Mouse (Mus musculus) embryo, embryonic 11 days (tissue): ENCODE measurements around the gene B430306N03Rik.
"Not testable (repeated sequence)": the region's sequence is repeated elsewhere in the genome, so short reads cannot be mapped to it uniquely, and the experiment has no call there.

ENCODE experiments used
- DNase-seq: peaks from one replicate; pipeline ENCODE4 v3.0.0-alpha.2; 2015

The B430306N03Rik gene

DNA sequence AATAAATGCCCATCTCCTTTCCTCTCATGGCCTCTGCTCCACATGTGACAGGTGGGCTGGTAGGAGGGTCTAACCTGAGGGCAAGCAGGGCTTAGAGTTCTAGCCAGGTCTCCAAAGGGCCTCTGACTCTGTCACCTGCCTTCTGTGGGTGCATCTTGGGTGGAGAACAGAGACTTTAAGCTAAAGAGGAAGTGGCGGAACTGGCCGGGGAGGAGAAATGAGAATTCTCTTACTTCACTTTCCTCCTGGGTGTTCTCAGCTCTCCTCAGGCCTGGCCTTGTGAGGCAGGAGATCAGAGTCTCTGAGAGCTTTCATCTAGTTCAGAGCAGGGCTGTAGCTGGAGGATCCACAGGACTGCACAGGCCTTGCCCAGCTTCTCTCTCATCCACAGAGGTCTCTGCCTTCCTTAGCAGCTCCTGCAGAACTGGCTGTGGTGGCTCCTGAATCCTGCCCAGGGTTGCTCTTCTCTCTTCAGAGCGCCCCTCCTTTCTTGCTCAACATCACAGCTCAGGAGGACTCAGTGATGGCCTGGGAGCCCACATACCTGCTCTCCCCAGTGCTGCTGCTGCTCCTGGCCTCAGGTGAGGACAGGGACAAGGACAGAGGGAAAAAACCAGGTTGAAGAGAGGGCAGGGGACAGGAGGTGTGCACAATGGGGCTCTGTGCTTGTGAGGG is at the start of gene B430306N03Rik:
B430306N03Rik (plus strand) TSS at position 237 of the 675 bp plus-strand sequence.
- not testable (repeated sequence) for DNase-seq

DNA sequence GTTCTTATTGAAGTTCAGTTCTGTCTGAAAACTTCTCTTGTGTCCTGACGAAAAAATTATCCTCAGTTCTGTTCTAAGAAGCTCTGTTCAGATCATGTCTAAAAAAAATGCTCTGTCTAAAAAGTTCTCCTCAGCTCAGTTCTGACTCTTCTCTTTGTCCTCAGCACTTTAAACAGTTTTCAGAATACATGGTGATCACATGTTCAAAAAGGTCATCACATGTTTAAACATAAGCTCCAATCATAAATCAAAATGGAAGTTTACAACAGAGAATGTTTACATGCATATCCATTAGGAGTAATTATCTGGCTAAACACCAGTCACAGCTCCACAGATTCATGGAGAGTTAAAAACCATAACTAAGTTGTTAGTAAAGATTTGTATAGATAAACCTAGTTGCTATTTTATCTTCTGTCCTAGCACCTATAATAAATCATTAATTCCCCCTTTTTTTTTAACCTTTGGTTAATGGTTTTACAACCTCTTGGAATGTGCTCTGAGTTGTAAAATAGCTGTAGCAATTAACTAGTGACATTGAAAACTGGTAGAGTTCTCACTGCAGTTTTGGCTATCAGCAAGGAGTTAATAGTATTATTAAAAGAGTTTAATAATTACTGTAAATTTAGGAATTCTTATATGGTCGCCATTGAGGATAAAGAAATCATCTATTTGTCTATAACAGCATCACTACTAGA is 49.2 kb upstream of the B430306N03Rik start:
- no peak for DNase-seq

DNA sequence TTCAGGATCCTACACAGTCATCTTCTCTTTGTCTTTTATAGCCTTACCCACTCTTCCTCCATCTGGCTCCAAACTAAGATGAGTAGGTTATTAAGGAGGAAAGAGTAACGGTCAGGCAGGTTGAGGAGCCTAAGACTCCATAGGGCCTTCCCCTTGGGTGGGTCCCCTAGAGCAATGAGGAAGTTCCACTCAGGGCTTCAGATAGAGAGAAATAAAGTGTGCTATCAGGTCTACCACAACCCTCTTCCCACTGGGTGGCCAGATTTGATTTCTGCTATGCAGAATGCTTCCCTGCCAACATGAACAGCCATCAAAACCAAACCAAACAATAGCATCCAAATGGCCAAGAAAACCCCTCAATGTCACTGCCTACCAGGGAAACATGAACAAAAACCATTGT is 48.4 kb upstream of the B430306N03Rik start:
- no peak for DNase-seq

DNA sequence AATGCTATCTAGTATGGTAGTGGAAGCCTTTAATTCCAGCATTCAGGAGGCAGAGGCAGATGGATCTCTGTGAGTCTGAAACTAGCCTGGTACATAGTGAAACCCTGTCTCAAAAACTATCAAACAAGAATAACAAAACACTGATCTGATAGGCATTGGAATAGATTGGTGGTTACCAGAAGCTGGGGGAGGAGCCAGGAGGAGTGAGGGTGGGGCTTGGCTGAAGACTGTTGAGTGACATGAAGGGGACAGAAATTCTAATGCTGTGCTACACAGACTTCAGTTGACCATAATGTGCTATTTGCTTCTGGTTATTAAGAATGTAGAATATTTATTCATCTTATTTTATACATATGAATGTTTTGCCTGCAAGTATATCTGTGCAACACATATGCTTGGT is 47.7 kb upstream of the B430306N03Rik start:
- no peak for DNase-seq

DNA sequence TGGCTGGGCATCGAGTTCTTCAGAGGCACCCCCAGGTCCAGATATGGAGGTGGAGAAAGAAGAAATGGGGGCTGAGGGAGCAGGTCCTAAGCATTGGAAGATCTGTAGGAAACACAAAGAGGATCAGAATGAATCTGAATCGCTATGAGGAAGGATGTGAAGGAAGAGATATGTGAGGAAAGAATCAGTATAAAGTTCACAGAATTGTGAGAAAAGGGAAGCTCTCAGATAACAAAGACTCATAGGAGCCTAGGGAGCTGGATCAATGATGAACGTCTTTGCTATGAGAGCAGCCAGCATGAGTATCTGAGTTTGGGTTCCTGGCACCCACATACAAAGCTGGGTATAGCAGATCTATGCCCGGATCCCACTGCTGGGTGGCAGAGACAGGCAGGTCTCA is 46.1 kb upstream of the B430306N03Rik start:
- no peak for DNase-seq

- no peak for DNase-seq
Measured at GRCm38 (mm10) chr17:48272158-48272557, 43.8 kb upstream of the B430306N03Rik start.

DNA sequence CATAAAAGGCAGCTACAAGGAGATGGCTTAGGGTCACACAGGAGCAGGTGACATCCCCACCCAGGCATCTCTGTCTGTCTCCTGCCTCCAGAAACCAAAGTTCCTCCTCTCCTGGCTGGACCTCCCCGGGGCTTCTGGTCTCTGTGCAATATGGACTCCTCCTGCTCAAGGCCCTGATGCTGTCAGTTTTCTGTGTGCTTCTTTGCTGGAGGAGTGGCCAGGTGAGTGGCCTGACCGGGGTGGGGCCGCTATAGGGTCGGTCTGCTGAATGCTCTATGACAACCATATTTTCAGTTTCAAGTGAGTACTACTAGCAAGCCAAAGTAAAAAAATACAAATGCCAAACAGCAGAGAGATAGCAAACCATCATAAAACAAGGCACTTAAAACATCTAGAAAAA is 43.3 kb upstream of the B430306N03Rik start:
- no peak for DNase-seq

- DNase-seq = no peak
Measured at GRCm38 (mm10) chr17:48274098-48274497, 41.8 kb upstream of the B430306N03Rik start.

DNA sequence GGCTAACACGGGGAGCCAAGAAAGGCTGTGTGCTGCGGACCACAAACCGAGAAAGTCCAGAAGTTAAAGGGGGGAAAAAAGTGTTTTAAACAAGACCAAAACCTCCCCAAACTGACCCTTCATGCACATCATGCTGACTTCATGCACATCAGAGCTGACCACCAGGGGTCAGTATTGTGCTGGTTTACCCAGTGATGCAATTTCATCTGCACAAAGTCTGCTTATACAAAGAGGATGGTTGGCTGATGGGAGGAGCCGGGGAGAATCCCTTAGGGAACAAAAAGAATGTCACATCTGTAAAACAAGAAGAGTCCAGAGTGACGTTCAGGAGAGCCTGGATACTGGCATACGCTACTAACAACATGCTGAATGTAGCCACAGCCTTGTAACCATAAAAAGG is 41.1 kb upstream of the B430306N03Rik start:
- peak; percentile 88 for DNase-seq

GRCm38 (mm10) chr17:48275736-48276135 is 40.2 kb upstream of the B430306N03Rik start:
- no peak for DNase-seq

GRCm38 (mm10) chr17:48278381-48278780 is 37.6 kb upstream of the B430306N03Rik start:
- DNase-seq = no peak

GRCm38 (mm10) chr17:48279002-48279401 is 36.9 kb upstream of the B430306N03Rik start:
- DNase-seq = no peak

DNA sequence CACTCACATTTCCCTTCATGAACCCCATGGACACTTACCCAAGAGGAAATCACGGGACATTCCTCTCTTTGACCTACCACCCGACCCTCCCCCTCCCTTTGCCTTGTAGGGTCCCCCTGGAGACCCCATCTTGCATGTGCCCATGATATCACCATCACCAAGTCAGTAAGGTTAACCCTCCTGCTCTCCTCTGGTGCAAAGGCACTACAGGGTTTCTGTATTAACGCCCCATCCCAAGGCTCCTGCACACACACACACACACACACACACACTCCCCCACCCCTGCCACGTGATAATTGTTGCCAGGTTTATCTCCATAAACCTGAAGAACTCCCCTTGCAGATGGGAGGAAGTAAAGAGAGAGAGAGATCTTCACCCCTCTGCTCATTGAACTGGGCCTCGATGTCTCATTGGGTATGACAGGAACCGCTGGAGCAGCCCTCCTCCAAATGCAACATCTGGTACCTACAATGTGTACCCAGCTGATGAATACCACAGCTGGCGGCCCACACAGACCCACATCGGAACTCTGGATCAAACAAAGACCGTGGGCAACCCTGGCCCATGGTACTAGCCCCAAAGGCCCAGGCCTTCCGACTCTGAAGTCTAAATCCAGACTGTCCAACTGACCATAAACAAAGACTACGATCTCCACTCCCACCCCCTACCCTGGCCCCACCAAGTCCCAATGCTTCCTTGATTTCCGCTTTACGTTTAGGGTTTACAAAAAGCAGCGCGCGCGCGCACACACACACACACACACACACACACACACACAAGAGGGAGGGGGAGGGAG is 34.8 kb upstream of the B430306N03Rik start:
- DNase-seq = peak; percentile 12

GRCm38 (mm10) chr17:48281739-48282085 is 34.2 kb upstream of the B430306N03Rik start:
- peak; percentile 78 for DNase-seq

DNA sequence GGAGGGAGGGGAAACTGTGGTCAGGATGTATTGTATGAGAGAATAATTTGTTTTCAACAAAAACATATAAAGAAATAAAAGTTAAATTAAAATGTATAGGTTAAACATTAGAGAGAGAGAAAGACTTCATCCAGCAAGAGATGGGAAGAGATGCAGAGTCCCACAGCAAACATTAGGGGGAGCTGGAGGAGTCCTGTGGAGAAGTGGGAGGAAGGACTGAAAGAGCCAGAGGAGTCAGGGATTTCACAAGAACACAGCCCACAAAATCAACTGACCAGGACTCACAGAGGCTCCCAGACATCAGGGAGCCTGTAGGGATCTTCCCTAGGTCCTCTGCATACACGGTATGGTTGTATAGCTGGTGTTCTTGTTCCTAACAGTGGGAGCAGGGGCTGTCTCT is 29.2 kb upstream of the B430306N03Rik start:
- DNase-seq = peak; percentile 11

GRCm38 (mm10) chr17:48287276-48287675 is 28.7 kb upstream of the B430306N03Rik start:
- DNase-seq = peak; percentile 19

DNA sequence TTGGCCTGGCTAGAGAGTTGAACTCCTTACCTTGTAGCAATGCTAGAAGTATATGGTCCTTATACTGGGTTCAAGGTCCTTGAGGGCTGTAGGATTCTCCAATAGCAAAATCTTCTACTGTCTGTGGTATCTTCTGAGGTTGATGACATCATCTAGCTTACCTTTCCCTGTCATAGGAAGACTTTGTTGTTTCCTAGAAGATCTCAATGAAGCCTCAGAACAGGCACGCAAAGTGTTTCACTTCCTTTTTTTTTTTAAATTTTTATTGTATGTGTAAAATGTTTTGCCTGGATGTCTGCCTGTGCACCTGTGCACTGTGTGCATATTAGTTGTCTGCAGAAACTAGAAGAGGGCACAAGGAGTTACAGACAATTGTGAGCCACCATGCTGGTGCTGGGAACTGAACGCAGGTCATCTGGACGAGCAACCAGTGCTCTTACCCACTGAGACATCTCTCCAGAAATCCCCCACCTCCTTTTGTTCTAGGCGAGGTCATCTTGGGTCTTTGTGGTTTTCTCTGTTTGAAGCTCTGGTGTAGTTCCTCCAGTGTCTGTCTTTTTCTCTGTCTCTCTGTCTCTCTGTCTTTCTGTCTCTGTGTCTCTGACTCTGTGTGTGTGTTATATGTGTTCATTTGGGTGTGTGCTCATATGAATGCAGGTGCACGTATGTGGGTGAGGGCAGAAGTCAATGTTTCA is 22.3 kb upstream of the B430306N03Rik start:
- DNase-seq = no peak

DNA sequence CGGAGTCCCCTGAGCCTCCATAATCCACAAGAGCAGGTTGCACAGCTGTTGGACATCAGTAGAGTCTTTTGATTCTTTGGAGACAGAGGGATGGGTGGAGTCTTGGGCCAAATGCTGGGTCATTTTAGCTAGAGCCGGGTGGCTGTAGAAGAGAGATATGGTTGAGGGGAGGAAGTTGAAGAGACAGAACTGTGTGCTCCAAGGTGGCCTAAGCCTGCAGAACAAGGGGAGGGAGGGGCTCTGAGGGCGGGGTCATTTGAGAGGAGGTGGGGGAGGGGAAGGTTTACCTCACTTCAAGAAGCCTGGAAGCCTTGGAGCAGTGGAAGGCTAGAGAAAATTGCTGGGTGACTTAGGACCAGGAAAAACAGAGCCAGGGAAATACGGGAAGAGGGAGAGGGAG is 16.7 kb upstream of the B430306N03Rik start, which contains the start of gene Treml2:
Treml2 (plus strand) TSS at position 296 of the 400 bp plus-strand sequence.
- peak; percentile 41 for DNase-seq

GRCm38 (mm10) chr17:48299756-48300155 is 16.2 kb upstream of the B430306N03Rik start:
- DNase-seq = no peak

GRCm38 (mm10) chr17:48300199-48300598 is 15.7 kb upstream of the B430306N03Rik start:
- DNase-seq = no peak

DNA sequence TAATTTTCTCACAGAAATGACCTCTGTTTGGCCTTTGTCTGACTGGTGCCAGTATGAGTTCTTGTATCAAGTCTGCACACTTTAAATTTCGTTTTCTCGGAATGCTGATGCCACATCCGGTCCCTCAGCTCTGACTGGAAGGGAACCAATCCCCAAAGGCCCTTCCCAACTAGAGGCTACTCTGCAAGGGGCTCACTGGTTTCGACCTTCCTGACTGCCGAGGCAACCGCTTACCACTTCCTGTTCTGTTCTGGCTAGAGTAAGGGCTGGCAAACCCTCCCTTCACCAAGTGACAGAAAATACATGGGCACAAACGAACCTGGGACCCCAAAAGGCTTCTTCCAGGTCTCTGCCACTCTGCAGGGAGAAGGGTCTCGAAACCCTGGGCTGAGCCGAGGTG is 15.1 kb upstream of the B430306N03Rik start:
- DNase-seq = no peak

DNA sequence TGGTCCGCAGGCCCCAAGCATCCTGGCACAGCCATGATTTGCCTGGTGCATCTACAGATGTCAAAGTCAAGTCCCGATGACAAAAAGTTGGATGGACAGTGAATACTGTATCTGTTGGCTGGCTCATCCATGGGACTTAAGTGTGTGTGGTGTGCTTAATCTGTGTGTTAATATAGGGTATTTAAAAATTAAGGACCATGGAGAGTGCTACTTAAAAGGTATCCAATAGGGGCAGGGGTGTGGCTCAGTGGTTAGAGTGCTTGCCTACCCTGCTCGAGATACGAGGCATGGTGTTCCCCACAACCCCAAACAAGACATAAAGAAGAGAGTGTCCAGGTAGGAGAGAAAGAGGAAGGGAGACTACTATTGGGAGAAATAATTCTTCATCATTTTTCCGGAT is 14.1 kb upstream of the B430306N03Rik start:
- DNase-seq = no peak

DNA sequence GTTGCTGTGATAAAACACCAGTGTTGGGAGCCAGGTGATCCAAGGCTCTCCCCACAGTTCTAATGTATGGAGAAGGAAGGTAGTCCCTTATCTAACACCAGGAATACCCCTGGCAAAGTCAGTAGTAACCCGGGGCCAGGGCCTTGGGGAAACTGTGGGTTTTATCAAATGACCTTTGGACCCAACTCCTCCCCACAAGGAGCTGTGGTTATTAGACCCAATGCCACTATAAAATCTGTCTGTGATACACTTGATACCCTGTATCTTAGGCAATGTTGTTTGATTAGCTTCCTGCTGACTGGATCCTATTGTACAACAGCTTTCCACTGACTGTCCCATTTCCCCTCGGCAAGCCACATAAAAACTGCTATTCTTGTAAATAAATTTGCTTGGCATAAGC is 3.8 kb upstream of the B430306N03Rik start:
- no peak for DNase-seq
